Mouse (Mus musculus): ENCODE measurements around the gene Olfr490.

Gene Olfr490

DNA sequence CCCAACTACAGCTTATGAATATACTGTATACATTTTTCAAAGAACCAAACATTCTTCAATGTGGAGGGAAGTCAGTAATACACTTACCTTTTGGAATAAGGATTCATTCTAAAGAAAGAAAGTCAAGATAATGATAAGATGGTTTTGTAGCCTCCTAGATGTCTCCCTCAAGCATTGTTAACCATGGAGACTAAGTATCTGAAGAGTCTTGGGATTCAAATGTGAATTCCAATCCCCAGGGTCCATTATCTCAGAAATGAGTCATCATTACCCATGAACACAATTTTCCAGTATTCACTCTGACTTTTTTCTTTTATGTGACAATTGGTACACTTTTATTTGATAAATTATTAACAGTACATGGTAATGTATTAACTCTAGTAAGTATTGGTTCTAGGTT, at the start of gene Olfr490:
Gene Olfr490 (minus strand): TSS at position 101 of the 400 bp plus-strand sequence.
- TF ChIP-seq GATA4 (IDR thresholded peaks at IDR 0.05; ENCODE audit: insufficient replicate concordance, low read length): no peak

DNA sequence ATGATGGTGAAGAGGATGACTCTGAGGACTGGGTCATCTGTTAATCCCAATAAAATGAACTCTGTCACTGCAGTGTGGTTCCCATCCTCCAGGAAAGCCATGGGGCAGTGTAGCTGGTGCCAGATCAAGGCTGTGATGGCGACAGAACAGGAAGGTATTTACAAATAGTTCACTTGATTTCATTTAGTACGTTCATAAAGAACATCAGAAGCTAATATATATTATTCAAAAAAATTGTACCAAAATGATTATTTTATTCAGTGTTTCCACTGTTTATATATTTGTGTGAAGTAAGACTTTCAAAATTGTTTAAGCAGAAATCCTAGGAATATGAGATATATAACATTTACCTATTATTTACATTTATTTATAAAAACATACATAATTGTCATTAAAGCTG, 34.8 kb upstream of the Olfr490 start, which contains the start of gene Olfr492:
Gene Olfr492 (minus strand): TSS at position 101 of the 400 bp plus-strand sequence.
- no peak for TF ChIP-seq GATA4 (IDR thresholded peaks at IDR 0.05; ENCODE audit: insufficient replicate concordance, low read length)

DNA sequence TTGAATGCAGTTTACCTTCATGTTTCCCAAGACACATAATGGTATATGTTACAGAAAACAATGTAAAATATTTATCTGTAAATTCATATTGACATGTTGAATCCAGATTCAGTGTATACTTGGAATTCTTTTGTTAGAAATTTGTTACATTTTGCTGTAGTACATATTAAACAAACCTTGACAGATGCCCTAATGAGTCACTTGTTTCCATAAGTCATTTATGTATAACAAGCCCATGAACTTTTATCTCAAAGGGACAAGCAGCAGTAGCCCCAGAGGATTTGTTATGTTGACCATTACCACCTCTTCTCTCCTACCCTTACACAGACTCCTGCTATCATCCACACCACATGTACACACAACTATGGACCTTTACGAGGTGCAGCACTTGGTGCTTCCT, 24.4 kb upstream of the Olfr490 start, which contains the start of gene Olfr491:
Gene Olfr491 (plus strand): TSS at position 301 of the 400 bp plus-strand sequence.
- TF ChIP-seq GATA4 (IDR thresholded peaks at IDR 0.05; ENCODE audit: insufficient replicate concordance, low read length): no peak

DNA sequence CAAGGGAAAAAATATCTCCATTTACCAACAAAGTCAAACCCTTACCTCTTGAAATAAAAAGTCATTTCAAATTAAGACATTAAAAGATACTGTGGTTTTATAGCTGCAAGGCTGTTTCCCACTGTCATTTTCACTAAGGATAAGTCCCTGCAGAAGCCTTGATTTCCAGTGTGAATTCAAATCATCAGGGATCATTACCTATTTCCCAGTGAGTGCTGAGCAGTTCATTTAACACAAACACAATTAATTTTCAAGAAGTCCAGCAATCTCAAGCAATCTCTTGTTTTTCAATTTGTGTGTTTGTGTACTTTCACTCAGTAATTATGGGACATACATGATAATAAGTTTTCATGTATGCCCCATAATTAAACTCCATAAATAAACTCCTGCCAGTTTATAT, 30.5 kb downstream of the Olfr490 start, which contains the start of gene Olfr488:
Gene Olfr488 (minus strand): TSS at position 101 of the 400 bp plus-strand sequence.
- no peak for TF ChIP-seq GATA4 (IDR thresholded peaks at IDR 0.05; ENCODE audit: insufficient replicate concordance, low read length)
